Mouse (Mus musculus) telencephalon, adult 2 months (tissue): Measurements from ENCODE around the gene Nectin3.
A peak's percentile ranks its signal among the peaks of the same experiment; 100 is the strongest.

Experiments
- DNase-seq: peaks from one replicate; pipeline ENCODE4 v3.0.0-alpha.2; 2011; ENCODE audit warnings: low read depth, low spot score

Gene Nectin3

DNA sequence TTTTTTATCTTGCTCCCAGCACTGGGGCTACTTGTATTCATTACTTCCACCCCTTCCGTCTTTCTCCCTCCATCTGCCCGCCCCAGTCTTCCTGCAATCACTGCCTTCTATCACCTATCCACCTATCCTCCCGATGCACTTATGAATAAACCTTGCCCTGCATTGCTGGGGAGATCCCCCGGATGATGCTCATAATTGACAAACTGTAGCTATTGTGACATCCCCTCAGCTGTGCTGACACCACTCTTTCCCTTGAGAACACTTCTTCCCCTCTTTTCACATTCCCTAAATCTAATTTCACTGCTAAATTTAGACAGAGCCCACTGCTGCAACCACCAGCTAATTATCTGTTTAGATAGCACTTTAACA, at the start of gene Nectin3:
Nectin3 (minus strand) TSS at position 105 of the 369 bp plus-strand sequence.
- DNase-seq, result no peak

DNA sequence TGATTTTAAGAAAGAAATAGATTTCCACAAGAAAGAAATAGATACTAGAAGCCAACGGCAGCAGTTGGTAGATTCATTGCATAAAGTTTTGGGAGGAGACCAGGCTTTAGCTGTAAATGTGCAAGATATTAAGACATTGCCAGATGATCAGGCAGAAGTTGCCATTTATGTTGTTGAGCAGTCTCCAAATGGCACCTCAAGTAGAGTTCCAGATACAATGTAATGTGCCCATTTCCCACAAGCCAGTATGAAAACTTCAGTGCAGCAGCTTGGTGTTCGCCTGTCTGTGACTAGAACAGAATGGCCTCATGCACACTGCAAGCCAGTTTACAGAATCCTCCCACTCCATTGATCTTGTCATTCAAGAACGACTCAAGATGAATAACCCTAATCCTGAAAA, 39.8 kb upstream of the Nectin3 start:
- peak; percentile 19 for DNase-seq

DNA sequence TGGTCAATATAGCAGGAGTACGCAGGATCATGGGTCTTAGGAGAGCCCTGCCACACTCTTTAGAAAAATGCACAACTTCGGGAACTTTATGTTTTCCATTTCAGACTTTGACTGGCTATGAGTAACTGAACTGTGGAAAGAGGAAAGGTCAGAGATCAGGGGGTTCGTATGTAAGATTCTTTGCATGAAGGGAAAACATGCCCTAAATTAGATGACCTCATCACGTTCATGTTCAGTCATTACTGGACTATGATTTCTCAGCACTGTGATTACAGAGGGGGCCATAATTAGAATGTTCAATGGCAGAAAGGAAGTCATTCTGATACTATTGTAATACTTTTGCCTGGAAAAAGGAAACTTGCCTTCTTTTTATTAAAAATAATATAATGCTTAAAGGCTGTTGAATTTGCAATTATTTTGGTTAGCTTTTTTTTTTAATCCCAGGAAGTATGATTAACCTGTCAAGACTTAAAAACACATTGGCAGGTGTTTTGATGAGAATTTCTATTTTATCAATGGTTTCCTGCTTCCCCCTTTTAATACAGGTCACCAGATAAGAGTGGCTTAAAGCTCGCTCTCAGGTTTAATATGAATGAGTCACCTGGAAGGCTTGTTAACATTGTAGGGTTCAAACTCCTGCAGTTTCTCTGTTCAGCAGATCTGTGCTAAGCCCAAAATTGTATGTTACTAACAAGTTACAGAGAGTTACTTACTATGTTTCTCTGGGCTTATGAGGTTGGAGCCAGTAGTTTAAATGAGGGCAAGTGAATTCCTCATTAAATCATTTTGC, 34.3 kb upstream of the Nectin3 start:
- DNase-seq, result no peak

DNA sequence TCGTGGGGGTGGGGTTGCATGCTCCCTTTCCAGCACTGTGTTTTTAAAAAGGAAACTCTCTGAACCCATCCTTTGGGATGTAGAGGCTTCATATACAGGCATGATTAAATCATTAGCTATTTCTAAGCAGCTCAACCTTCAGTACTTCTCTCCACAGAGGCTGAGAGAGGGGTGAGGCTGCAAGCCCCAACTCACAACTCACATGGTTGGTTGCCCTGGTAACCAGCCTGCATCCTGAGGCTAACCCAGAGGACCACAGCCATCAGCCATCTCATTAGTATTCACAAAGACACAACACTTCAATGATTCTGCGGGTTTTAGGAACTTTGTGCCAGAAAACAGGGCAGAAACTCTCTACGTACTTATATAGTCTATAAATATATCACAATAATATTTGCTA, 32.7 kb upstream of the Nectin3 start:
- DNase-seq, result no peak

DNA sequence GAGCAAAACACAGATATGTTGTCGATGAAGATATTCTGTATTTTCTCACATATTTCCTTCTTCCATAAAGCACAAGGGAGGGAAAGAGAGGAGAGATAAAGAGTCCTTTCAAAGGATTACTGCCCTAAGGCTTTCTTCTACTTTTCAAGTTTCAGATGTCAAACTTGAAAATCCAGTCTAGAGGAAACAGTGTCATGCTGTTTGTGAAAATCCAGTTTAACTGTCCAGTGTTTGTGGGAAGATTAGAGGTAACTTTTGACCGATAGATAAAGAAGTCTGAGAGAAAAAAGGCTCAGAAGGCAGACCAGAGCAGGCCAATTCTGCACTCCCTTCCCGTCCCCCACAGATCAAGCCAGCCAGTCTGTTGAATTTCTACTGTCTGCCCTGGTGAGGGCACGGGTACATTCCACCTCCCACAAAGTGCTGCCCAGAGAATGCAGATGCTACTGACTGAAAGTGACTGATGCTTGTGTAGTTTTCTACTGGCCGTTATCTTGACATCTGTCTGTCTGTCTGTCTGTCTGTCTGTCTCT, 22.6 kb upstream of the Nectin3 start:
- no peak for DNase-seq

DNA sequence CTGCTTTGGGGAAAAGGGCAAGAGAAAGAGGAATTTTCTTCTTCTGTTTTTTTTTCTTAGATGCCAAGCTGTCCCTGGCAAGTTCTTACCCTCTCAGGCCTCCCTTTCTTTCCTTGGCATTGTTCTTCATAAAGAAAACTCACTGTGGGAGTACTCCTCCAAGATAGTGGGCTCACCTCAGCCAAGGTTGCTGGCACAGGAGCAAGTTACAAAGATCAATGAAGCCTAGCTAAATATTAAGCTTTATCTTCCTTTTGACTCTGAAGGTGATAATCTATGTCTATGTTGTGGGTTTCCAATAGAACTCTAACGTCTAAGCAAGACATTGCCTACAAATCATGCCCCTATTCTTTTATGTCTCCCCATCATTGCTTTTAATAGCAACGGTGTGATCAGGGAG, 21.3 kb upstream of the Nectin3 start:
- no peak for DNase-seq

DNA sequence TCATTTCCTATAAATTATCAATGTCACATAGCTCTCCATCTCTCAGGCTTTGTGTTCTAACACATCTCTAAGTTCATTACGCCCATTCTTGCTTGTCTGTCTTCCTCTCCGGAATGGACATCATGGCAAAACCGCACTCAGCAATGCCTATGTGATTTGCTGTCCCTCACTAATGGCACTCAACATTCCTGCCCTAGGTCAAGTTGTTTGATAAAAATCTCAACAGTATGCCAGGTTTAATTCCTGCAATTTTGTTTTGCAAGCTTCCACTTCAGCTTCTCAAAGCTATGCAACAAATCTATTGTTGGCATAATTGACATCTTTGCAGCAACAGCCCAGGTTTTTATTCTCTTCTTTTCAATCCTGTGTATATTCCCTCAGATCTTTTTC, 9.6 kb upstream of the Nectin3 start:
- DNase-seq, result no peak

DNA sequence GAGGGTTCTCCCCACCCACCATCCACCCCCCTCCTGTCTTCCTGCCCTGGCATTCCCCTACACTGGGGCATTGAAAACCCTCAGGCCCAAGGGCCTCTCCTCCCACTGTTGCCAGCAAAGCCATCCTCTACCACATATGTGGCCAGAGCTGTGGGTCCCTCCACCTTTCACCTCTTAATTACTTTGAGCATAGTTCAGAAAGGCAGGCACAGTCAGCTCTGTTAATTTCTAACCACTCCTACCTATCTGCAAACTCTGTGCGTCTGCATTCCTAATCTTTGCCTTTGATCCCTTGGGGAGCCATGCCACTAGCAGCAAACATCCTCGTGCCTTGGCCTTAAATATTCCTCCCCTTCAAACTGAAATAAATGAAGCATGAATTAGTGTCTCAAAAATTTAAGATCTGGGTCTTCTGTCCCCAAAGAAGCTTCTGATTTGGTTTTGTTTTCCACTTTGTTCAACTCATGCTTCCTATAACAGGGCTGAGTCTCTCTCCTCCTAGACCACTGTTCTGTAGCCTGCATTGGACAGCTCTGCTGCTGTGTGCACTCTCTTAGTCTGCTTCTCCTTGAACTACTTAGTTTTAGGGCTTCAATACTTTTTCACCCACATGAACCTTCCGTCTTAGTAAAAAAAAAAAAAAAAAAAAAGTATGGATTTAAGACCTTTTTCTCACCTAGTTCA, 9.1 kb upstream of the Nectin3 start:
- DNase-seq, result no peak

DNA sequence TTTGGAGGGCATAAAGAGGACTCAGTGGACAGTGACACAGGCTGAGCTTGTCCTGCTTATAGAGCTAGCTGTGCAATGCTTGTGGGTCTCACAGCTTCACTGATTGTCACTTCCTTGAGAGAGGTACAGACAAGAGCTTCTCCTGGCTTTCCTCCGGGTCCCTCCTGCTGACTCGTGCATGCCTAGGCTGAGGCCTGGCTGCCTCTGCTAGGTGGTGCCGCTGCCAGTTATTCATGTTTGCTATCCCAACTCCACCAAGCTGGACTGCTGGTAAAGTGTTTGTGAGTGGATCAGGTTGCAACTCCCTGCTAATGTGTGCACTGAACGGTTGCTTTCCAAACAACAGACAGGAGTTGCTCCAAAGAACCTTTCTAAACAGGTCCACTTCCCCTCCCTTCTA, 5.7 kb upstream of the Nectin3 start:
- no peak for DNase-seq

DNA sequence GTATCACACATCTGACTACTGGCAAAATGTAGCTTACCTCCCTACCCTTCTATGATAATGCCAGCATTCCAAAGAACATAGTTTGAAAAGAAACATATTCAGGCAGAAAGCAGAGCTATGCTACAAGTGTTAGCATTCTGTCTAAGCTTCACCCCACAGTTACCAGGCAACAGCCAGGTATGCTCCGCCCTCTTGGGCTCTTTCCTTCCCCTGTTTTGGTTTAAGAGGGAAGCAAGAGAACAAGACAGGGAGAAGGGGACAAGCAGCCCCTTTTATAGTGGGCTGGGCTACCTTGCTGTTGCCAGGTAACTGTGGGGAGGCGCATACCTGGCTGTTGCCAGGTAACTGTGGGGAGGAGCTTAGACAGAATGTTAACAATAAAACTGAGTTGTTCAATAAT, 4.0 kb upstream of the Nectin3 start:
- no peak for DNase-seq

DNA sequence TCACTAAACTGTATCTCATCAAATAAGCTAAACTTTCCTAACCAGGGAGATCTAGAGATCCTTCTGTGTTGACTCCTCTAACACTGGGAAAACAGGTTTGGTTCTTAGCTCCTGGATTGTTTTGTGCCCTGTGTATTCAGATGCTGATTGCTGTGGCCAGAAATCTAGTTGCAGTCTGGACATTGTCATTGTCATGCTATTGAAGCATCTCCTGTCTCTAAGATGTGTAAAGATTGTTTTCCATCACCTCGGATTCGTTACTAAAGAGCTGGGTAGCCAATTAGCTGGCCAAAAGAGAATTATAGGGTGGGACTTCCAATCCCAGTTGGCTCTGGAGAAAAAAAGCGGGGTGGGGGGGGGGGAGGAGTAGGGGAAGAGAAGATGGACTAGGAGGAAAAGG, 2.4 kb upstream of the Nectin3 start:
- DNase-seq, result no peak

DNA sequence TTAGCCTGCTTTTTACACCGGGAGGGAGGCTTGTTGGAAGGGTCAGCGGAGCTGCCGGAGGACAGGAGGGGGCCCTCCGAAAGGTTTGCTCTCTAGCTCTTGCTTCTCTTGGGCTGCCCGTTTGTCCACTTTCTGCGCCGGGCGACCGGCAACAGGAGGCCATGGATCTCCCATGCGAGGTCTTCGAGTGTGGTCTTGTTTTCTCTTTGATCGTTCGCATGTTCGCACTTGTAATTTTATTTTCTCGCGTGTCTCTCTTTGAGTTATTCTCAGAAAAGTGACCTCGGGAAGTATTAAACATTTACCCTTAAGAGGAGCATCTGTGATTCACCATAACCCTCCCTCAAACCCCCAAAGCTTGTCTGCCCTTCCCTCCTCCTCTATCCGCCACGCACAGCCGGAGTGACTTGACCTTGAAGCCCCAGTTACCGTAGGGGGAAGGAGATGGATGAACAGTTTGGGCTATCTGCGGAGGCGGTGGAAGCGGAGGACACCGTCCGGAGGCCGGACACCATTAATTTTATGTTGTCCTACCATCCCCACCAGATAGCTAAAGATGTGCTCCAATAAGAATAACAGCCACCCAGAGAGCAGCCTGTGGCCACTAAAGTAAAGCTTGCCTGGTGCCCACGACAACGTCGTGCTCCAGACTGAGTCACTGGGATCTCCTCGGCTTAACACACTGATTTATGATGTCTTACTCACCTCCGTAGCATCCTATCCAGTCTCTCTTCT, 472 bp downstream of the Nectin3 start:
- peak; percentile 34 for DNase-seq

DNA sequence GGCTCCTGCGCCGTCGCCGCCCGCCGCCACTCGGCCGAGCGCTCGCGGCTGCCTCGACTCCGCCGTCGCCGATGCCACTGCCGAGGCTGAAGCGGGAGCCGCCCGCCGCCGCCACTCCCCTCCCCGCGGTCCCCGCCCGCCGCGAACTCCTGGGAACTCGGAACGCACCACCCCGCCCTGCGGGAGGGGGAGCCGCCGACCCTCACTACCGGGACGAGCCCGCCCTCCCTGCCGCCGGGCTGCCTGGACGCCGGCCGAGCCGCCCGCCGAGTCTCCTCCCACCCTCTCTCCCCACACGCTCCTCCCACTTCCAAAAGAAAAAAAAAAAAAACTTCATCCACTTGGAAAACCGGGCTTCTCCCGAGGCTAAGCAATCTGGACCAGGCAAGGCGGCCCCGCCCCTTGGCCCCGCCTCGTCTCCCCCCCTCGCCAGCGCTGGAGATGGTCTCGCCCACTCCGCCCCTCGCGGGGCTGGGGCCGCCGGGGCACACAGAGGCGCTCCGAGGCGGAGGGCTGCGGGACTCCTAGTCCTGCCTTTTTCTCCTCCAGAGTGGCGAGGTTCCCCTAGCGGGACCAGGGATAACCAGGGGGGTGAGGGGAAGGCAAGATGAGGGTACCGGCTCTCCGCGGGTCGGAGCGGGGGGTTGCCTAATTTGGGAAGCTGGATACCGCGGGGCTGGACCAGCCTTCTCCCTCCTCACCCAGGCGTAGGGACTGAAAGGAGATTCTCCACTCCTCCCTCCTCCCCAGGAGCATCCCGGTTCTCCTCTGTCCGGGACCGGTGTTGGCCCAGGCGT, 1.2 kb downstream of the Nectin3 start:
- DNase-seq, result peak; percentile 83

DNA sequence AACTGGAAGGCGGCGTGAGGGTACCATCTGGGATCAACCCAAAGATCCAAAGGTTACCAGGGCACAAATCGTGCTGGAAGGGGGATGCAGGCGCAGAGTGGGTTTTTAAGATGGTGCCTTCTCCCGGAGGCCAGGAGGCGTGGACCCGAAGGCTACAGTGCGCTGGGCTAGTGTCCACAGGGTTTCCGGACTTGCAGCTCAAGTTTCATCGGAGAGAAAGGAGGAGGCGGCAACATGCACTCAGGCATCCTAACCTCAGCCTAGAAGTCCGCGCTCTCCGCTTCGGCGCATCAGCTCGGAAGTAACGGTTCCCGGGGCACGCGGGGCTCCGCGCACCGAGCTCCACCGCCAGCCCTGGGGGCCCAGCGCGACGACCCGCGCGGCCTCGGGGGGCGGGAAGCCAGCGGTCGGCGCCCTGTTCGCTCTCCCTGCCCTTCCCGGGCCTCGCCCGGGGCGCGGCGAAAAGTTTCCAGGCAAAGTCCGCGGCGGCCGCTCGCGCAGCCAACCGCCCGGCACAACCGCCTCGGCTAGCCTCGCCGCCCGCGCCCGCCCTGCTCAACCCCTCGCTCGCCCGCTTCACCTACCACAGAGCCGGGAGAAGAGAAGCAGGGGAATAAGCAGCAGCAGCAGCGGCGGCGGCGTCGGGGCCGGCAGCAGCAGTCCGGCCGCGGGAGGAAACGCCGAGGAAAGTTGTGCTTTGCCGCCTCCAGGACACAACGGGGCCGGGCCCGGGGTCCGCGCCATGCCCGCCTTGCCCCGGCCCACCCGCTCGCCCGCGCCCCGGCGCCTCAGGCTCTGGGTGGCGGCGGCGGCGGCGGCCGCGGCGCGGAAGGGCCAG, 2.1 kb downstream of the Nectin3 start:
- no peak for DNase-seq

DNA sequence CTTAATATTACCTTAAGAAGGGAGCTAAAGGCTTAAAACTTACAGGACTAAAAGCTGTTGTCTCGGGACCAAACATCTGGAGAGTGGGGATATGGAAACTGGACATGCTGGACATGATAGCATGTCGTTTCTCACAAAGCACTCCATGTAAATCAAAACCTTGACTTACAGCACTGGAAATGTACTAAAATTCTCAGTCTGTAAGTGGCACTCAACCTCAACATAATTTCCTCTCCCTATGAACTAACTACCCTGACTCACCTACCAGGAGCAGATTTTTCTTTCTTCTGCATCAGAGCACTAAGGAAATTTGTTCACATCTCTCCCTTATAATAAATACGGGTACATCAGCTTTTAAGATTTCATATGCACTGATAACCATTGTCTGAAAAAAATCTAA, 3.1 kb downstream of the Nectin3 start:
- DNase-seq, result no peak

DNA sequence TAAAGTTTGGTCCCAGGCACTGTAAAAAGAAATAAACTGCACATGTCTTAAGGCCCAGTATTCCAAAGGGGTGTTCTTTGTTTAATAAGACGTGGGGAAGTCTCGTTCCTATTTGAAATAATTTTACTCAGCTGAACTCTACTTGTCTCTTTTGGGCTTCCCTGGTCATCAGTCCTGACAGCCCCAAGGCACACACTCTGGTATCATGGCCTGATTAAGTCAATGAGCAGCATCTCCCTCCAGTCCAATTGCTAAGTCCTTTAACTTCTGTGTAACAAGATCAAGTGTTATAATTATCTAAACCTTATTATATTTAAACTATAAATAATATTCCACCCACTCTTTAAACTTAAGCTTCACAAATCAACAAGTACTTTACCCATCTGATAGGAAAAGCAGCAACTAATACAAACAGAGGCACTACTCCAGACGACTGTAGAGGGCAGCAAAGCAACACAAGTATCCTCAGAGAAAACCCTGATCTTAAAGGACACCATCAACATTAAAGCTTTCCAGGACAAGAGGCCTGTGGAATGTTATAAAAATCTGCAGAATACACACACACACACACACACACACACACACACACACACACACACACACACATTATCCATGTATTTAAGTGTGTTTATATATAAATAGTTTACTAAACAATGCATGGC, 10.8 kb downstream of the Nectin3 start:
- DNase-seq, result peak; percentile 58

DNA sequence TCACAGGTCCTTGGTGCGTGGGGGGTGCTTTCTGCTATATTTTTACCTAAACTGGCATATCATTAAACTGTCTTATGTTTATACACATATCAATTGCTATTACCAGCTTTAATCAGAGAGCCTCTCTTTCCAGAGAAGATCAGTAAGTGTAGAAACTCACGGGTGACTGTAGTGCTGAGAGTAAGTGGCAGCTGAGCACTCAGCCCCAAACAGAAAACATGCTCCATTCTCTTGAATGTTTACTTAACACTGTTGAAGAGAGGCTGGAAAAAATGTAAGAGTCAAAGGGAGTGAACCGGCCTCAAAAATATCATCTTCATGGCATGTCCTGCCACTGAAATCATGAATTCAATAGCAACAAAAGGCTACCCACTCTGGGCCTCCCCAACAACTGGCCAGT, 21.0 kb downstream of the Nectin3 start:
- no peak for DNase-seq

DNA sequence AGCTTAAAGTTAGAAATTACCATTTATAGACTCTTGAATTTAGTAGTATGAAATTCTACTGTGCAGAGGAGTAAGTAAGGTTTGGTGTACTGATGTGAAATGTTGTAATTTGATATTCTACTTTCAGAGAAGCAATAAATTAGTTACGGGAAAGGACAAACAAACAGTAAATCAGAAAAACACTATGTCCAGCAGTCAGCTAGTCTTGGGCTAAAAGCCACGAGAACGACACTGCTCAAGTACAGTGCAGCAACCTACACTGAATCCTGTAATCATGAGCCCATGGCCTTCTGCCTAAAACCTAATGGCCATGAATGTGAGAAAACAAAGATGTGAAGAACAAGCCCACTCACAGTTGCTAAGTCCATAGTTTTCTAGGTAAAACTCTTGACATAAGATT, 46.9 kb downstream of the Nectin3 start:
- no peak for DNase-seq

DNA sequence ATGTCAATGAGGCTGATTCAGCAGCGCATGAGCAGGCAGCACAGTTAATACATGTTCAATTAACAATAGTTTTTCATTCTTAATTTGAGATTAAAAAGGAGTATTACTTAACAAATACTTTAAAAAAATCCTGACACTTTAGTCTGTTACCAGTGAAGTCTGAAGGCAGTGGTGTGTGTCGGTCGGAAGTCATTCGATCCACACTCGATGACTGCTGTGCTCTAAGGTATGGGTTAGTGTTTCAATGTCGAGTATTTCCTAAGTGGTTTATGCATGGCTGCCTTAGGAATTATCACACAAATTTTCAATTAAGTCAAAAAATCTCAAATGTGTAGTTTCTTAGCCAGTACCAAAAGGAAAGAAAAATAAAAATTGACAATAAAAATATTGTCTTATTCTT, 49.3 kb downstream of the Nectin3 start:
- no peak for DNase-seq

DNA sequence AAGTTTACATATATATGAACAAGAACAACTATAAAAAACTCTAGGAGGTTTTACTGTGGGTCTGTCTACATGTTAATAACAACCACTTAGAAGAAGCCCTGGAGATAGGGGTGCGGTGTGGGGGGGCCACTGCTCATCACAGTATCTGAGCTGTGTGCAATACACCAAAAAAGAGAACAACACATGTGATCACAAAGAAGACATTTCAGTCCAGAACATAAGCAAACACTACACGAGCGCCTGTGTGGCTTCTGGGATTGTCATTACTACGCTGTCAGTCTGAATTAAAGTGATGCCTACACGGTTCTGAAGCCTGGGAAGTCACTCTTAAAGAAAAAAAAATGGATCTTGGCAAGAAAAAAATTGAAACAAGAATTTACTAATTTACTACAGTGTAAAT, 67.0 kb downstream of the Nectin3 start:
- no peak for DNase-seq
